Mouse (Mus musculus): ENCODE data around the gene Iqcg. TPM values are rescaled to one million over a fixed set of nuclear protein-coding genes. Genes with fewer than 3 reads are reported as not detected.
"Not testable (repeated sequence)": the region's sequence is repeated elsewhere in the genome, so short reads cannot be mapped to it uniquely, and the experiment has no call there.

Gene Iqcg
- total RNA-seq, 2 experiments from 2014 or later, result 3.9 TPM

DNA sequence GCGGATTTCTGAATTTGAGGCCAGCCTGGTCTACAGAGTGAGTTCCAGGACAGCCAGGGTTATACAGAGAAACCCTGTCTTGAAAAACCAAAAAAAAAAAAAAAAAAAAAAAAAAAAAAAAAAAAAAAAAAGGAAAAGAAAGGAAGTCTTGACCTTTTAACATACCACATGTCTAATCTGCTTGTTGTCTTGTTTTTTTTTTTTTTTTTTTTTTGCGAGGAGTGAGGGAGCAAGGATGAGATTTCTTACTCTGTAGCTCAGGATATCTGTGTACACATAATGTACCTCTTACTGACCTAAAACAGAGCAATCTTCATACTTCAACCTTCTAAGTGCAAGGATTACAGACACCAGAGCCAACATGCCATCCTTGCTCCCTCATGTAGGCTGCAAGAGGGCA, 1.1 kb downstream of the Iqcg start:
- intact Hi-C loops (cut with DNase I); DNase-seq: not testable (repeated sequence)

DNA sequence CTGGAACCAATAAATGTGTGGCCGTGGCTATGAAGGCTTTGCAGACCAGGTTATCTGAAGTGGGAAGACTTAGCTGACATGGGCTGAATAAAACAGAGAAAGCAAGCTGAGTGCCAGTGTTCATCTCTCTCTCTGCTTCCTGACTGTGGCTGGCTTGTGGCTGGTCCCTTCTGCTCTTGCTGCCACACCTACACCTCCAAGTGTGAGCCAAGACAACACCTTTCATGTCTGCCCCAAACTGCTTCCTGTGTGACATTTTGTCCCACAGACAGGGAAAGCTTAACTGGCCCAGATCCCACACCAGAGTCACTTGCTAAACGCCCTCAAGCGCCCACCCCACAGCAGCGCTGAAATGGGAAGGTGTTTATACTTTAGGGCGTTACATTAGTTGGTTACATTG, 2.9 kb downstream of the Iqcg start:
- intact Hi-C loops (cut with DNase I), result no loop called here
- DNase-seq, result no peak

DNA sequence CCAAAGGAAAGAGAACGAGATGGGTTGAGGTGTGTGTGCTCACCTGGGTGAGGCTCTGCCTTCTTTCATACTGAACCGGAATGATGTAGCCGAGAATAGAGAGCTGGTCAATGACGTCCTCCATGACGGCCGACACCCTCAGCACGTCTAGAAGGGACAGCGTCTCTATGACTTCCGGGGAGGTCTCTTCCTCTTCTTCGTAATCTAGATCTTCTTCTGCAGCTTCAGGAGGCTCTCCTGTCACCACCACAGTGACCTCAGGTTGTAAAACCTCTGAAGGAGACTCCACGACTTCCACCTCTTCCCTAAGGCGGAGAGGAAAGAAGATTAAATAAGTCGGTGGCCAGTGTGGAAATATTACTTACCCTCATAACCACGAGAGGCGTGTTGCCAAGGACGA, 6.2 kb downstream of the Iqcg start:
- intact Hi-C loops (cut with DNase I), result no loop called here
- DNase-seq, result no peak

DNA sequence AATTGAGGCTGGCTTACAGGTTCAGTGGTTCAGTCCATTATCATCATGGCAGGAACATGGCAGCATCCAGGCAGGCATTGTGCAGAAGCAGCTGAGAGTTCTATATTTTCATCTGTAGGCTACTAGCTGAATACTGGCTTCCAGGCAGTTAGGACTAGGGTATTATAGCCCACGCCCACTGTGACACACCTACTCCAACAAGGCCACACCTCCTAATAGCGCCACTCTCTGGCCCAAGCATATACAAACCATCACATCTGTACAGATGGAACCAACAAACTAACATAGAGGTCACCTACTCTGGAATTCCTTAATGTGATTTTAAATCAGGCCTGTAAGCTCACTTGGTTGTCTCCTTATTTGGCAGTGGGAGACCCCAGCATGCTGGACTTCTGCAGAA, 7.3 kb downstream of the Iqcg start:
- intact Hi-C loops (cut with DNase I), result no loop called here
- DNase-seq, result no peak

GRCm38 (mm10) chr16:33048004-33048403, 8.0 kb downstream of the Iqcg start:
- intact Hi-C loops (cut with DNase I), result no loop called here
- DNase-seq, result no peak

DNA sequence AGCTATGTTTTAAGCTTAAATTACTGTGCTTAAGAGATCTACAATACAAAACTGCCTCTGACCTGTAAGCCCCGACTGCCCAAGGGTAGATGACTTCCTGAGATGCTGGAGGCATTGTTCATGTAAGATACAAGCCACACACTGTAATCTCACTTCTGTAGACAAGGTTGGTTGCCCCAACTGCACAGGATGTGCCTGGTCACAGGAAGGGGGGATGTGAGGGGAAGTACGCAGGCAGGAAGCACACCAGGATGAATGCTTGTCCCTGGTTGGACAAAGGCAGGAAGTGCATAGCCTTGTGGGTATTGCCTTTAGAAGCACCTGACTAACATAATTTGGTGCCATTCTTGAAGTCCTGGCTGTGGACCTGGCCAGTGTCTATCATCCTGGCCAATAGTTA, 12.8 kb downstream of the Iqcg start:
- intact Hi-C loops (cut with DNase I), result loop anchor here (5.0 kb wide), 1 partner anchor 236 kb away; no protein-coding TSS in a partner anchor
- no peak for DNase-seq

- intact Hi-C loops (cut with DNase I), result loop anchor here (5.0 kb wide), 1 partner anchor 235 kb away; no protein-coding TSS in a partner anchor
- DNase-seq, result no peak
Observed at GRCm38 (mm10) chr16:33042682-33043081, 13.3 kb downstream of the Iqcg start.

- DNase-seq, result no peak
- intact Hi-C loops (cut with DNase I), result no loop called here
Observed at GRCm38 (mm10) chr16:33036006-33036405, 20.0 kb downstream of the Iqcg start.

DNA sequence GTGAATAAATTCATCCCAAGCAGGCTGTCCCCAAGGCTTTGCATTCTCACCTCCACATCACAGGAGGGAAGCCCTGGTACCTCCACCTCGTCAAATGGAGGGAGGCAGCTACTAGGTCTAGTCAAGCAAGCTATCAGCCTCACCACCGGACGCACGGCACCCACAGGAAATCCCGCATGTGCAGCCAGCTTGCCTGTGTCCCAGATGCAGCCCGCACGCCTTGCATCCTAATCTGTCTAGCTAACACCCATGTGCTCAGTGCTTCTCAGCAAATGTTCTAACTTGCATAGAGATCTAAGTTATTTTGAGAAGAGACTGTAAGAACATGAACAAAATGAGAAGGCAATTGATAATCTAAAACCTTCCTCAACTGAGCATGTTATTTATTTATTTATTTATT, 29.7 kb downstream of the Iqcg start:
- intact Hi-C loops (cut with DNase I), result no loop called here
- no peak for DNase-seq

DNA sequence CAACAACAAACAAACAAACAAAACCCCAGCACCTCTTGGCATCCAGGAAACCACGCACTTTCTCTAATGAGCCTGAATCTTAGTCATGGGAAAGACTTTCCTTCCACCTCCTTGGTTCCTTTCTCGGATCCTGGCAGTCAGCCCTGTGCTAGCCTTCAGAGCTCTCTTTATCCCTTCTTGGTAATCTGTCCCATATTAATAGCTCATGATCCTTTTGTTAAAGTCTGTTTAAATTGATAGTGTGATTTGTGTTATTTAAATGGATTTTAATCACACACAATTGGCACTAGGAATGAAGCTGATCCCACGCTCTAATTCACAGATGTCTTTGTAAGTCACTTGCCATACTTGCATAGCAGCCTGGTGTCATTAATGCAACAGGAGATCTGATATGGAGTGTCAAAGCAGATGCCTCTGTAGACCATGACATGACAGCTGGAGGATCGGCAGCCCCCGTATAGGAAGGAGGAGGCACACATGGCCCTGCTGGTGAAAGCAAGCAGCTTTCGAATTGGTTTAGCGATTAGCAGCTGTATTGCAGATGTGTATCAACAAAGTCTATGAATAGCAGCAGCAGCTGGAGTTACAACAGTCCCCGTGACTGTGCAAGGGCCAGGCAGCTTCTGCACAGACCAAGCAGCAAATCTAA, 31.4 kb downstream of the Iqcg start:
- no peak for DNase-seq
- intact Hi-C loops (cut with DNase I), result loop anchor here (2.0 to 5.0 kb wide), 2 partner anchors 130 to 212 kb away; partner anchors contain the start of gene Smbd1

- intact Hi-C loops (cut with DNase I), result loop anchor here (2.0 to 5.0 kb wide), 2 partner anchors 131 to 211 kb away; partner anchors contain the start of gene Smbd1
- peak; percentile 72 to 83 for DNase-seq
Observed at GRCm38 (mm10) chr16:33023750-33024149, 32.3 kb downstream of the Iqcg start.

- no peak for DNase-seq
- intact Hi-C loops (cut with DNase I), result loop anchor here (5.0 kb wide), 1 partner anchor 209 kb away; the partner anchor contains the start of gene Smbd1
Observed at GRCm38 (mm10) chr16:33021381-33021780, 34.6 kb downstream of the Iqcg start.

DNA sequence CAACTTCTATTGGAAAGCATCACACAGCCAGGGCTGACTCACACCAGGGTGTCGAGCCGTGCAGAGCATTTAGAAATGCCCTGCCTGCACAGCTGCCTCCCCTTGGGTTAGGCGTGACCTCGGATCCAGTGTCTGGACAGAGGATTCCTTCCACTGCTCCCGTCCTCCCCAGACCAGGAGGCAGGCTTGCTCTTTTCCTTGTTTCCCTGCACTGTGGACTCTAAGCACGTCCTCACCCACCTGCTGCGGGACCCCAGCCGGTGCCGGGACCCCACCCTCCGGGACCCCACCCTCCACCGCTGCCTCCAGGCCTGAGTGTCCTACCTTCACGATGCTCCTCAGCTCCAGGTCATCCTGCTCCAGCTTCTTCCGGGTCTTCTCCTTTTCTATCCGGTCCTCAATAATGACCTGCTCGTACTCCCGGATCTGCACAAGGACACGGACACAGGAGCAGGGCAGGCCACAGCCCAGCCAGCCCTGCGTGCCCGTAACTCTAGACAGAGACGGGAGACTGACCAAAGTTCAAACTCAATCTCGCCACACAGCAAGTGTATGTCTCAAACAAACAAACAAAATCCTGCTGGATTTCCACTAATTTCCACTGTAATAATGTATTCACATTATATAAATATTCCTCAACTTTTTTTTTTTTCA, 36.8 kb downstream of the Iqcg start:
- intact Hi-C loops (cut with DNase I), result no loop called here
- DNase-seq, result peak; percentile 36 to 37

GRCm38 (mm10) chr16:33017677-33018349, 38.2 kb downstream of the Iqcg start:
- DNase-seq, result no peak
- intact Hi-C loops (cut with DNase I), result no loop called here

DNA sequence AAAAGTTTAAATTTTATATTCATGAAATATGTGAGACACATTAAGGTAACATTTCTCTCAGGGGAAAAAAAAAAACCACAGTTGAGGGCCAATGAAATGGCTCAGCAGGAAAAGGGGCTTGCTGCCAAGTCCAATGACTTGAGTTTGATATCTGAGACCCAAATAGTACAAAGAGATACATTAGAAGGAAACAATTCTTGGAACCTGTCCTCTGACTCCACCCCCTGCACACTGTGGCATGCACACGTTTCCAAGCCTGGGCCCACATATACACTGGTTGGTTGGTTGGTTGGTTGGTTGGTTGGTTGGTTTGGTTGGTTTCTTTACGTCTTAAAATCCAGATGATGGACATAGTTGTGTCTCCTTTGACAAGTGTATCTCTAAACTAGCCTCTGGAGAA, 40.0 kb downstream of the Iqcg start:
- intact Hi-C loops (cut with DNase I), result no loop called here
- no peak for DNase-seq

- intact Hi-C loops (cut with DNase I), result no loop called here
- no peak for DNase-seq
Observed at GRCm38 (mm10) chr16:33015396-33015907, 40.6 kb downstream of the Iqcg start.

GRCm38 (mm10) chr16:33014921-33015320, 41.1 kb downstream of the Iqcg start:
- DNase-seq, result peak in 1 of 2 experiments; percentile 11
- intact Hi-C loops (cut with DNase I), result loop anchor here (5.0 kb wide), 1 partner anchor 98 kb away; no protein-coding TSS in a partner anchor

- no peak for DNase-seq
- intact Hi-C loops (cut with DNase I), result loop anchor here (5.0 kb wide), 1 partner anchor 96 kb away; no protein-coding TSS in a partner anchor
Observed at GRCm38 (mm10) chr16:33013801-33014200, 42.2 kb downstream of the Iqcg start.

DNA sequence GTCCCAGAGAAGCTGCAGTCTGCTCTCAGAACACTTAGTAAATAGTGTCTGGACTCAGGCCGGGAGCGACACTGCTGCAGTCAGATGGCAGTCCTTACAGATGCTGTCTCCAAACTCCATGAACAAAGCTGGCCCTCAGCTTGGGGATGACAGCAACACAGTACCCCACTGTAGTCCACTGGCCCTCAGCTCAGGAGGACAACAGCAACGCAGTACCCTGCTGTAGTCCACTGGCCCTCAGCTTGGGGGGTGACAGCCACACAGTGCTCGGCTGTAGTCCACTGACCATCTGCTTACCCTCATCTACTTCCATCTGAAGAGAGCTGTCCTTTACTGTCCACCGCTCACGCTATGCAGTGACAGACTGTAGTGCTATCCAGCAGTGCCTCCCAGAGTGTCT, 45.9 kb downstream of the Iqcg start:
- DNase-seq, result no peak
- intact Hi-C loops (cut with DNase I), result loop anchor here (5.0 kb wide), 1 partner anchor 93 kb away; no protein-coding TSS in a partner anchor

DNA sequence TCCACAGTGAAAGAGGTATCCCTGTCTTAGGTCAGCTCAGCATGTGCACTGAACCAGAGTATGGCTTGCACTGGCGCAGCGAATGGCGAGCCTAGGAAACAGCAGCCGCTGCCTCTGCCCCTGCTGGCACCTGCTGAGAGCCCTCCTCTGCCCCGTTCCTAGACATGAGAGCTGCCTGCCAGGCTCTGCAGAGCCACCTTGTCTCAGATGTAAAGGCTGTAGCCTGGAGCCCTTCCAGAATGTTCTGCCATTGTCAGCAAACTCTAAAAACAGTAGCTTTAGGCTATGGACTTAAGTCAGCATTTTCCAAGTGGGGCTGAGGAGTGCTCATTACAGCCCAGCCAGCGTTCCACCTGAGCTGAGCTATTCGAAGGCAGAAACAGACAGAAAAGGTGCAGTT, 48.6 kb downstream of the Iqcg start:
- no peak for DNase-seq
- intact Hi-C loops (cut with DNase I), result no loop called here

DNA sequence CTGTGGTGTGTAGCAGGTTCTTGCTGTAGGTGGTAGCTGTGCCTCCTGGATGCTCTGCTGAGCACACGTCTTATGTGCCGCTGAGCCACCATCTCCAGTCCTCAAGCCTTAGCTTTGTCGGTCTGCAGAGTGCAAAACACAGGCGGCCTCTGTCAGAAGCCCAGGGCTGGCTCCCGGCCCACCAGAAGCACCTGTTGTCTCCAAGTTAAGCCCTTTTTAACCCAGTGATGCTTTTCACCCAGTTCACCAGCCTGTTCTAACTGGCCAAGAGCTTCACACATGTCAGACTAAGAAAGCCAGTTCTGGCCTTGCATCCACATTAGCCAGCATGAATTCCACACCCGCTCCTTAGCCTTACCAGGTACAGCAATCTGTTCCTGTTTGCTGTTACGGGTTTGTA, 49.1 kb downstream of the Iqcg start:
- intact Hi-C loops (cut with DNase I), result no loop called here
- DNase-seq, result no peak
